Comparison of ENCODE assay signal across 21 mouse cellular contexts in the genomic region with DNA sequence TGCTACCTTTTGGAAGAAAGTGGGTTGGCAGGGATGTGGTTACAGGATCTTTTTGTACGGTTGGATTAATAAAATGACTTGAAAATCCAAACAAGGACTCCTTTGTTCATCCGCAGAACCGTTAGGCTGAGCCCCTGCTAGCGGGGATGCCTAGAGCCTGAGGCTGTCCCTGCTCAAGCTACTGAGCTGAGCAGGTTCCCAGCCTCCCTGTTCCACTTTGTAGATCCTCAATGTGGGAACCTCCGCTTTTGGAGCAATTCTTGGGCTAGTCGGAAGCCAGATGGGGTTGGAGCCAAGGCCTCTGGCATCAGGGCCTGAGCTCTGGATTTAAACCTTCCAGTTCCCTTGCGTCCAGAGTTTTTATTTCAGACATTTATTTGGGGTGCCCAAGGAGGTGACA. TPM values are rescaled to one million over a fixed set of nuclear protein-coding genes. Genes with fewer than 3 reads are reported as not detected.
A peak's percentile ranks its signal among the peaks of the same experiment; 100 is the strongest.
DNase-seq lines count a peak whose midpoint lies in the region; ATAC-seq and TF ChIP-seq lines count a peak whose summit lies in the region.
"Had no signal": no experiment of that assay in that cellular context is flagged by ENCODE, and none has a peak within 500 bp of the region (broad histone marks: within the 10 kb centered on the region; RNA-seq: fewer than 3 reads in every experiment).

No protein-coding gene starts in this region.

- ATAC-seq in embryonic facial prominence, embryonic 13.5 days (ENCODE audit: insufficient number of reproducible peaks, insufficient read depth, low FRiP score, low TSS enrichment, low read depth): no peak
- no peak for ATAC-seq in limb, embryonic 12.5 days (ENCODE audit: insufficient number of reproducible peaks, insufficient read depth, low FRiP score, low TSS enrichment, low read depth)
- ATAC-seq in cerebellum, adult (ENCODE audit: insufficient number of reproducible peaks, low FRiP score, low TSS enrichment): no peak
- ATAC-seq: CD4-positive, CD25-positive, alpha-beta regulatory T cell, adult 4 months; liver, postnatal 0 days; midbrain, embryonic 16.5 days; Patski had no signal

- H3K27me3 ChIP-seq in embryonic facial prominence, embryonic 13.5 days: no peaks in the 10 kb centered on the region
- no peaks in the 10 kb centered on the region for H3K27me3 ChIP-seq in limb, embryonic 12.5 days
- H3K27me3 ChIP-seq: heart, embryonic 15.5 days; neural tube, embryonic 13.5 days; Patski had no signal

- peak overlapping the region; percentile 4; the same call in 1 of the 2 replicates for H3K9ac ChIP-seq in ES-E14 (ENCODE audit: insufficient read depth, low read depth, low read length, poor library complexity, severe bottlenecking)
- no peak overlapping the region for H3K9ac ChIP-seq in embryonic facial prominence, embryonic 13.5 days
- H3K9ac ChIP-seq in limb, embryonic 12.5 days (replicated peaks): no peak overlapping the region
- H3K9ac ChIP-seq: heart, embryonic 15.5 days; liver, postnatal 0 days; neural tube, embryonic 13.5 days had no signal

- peak overlapping the region in 1 of 2 experiments; percentile 11; a peak in 1 of 4 replicates for H3K4me3 ChIP-seq in ES-E14 (ENCODE audit: insufficient read depth in 1 of 2, low read depth in 1 of 2, low read length in 2 of 2, poor library complexity in 1 of 2, severe bottlenecking in 1 of 2)
- H3K4me3 ChIP-seq in embryonic facial prominence, embryonic 13.5 days: no peak overlapping the region
- H3K4me3 ChIP-seq in limb, embryonic 12.5 days (replicated peaks): no peak overlapping the region
- H3K4me3 ChIP-seq: heart, embryonic 15.5 days; neural tube, embryonic 13.5 days had no signal

- no peak overlapping the region for H3K4me2 ChIP-seq in embryonic facial prominence, embryonic 13.5 days
- no peak overlapping the region for H3K4me2 ChIP-seq in limb, embryonic 12.5 days
- H3K4me2 ChIP-seq: heart, embryonic 15.5 days; hindbrain, embryonic 14.5 days; neural tube, embryonic 13.5 days had no signal

- intact Hi-C loops in left cerebral cortex, postnatal 4 days (cut with DNase I): no loop called here

- peaks cover 15% of the 10 kb centered on the region for H3K36me3 ChIP-seq in ES-E14 (ENCODE audit: control insufficient read depth, insufficient read depth, low read length, poor library complexity, severe bottlenecking)
- H3K36me3 ChIP-seq in embryonic facial prominence, embryonic 13.5 days: peaks cover 36% of the 10 kb centered on the region
- H3K36me3 ChIP-seq in limb, embryonic 12.5 days: peaks cover 33% of the 10 kb centered on the region

- H3K27ac ChIP-seq in ES-E14 (ENCODE audit: insufficient read depth, low read depth, low read length, poor library complexity, severe bottlenecking): no peak overlapping the region
- peak overlapping the region; percentile 51; the same call in 1 of the 2 replicates for H3K27ac ChIP-seq in embryonic facial prominence, embryonic 13.5 days
- H3K27ac ChIP-seq in limb, embryonic 12.5 days: peak overlapping the region; percentile 26
- H3K27ac ChIP-seq: heart, embryonic 15.5 days; hindbrain, embryonic 14.5 days; stomach, postnatal 0 days had no signal

- no peaks in the 10 kb centered on the region for H3K9me3 ChIP-seq in ES-E14 (ENCODE audit: control insufficient read depth, insufficient read depth, low read depth, low read length)
- H3K9me3 ChIP-seq in embryonic facial prominence, embryonic 13.5 days: no peaks in the 10 kb centered on the region
- no peaks in the 10 kb centered on the region for H3K9me3 ChIP-seq in limb, embryonic 12.5 days
- H3K9me3 ChIP-seq: heart, embryonic 15.5 days; neural tube, embryonic 13.5 days had no signal

- WGBS in embryonic facial prominence, embryonic 13.5 days: 50% methylated on average over 7 of the region's 7 CpGs
- 77% methylated on average over 7 of the region's 7 CpGs for WGBS in limb, embryonic 12.5 days

- in situ Hi-C loops in ES-E14 (cut with MboI; ENCODE audit: low sequenced_read_pairs in 2 of 2, unreplicated experiment in 2 of 2): no loop called here

- H3K4me1 ChIP-seq in ES-E14 (ENCODE audit: control insufficient read depth in 2 of 2, insufficient read depth in 2 of 2, low read length in 2 of 2, poor library complexity in 1 of 2): peaks cover 3 to 27% of the 10 kb centered on the region in 2 experiments; a peak in 2 of 4 replicates
- H3K4me1 ChIP-seq in embryonic facial prominence, embryonic 13.5 days: peaks cover 36% of the 10 kb centered on the region
- peaks cover 22% of the 10 kb centered on the region for H3K4me1 ChIP-seq in limb, embryonic 12.5 days (replicated peaks)

- DNase-seq in layer of hippocampus, postnatal 10 days (ENCODE audit: low spot score in 2 of 2): peak; percentile 32 to 50
- no peak for DNase-seq in layer of hippocampus, adult 9-11 months
- no peak for DNase-seq in ES-E14 (ENCODE audit: low read depth, low spot score)
- no peak for DNase-seq in left cerebral cortex, postnatal 4 days
- DNase-seq: cerebellum, adult 11-12 months; kidney, adult 11 months; kidney, postnatal 10 days; liver, postnatal 0 days; lung, postnatal 4 days; spleen, adult 18-20 months; thymus, postnatal 36 days had no signal

TF ChIP-seq in ES-E14, 5 proteins besides CTCF, POLR2A, EP300 and RAD21:
- TF ChIP-seq ZC3H11A (IDR thresholded peaks at IDR 0.05; ENCODE audit: borderline replicate concordance, low read depth, low read length) (no peak), MAFK (IDR thresholded peaks at IDR 0.05; ENCODE audit: insufficient read depth, low read depth, low read length) (no peak), HCFC1 (IDR thresholded peaks at IDR 0.05; ENCODE audit: borderline replicate concordance, insufficient read depth, low read length) (no peak), ZNF384 (IDR thresholded peaks at IDR 0.05; ENCODE audit: low read depth, low read length) (no peak), CHD2 (IDR thresholded peaks at IDR 0.05; ENCODE audit: low read depth, low read length) (no peak)

RNA-seq across cellular contexts. Expression of a gene that starts 1.5 kb away (rescaled TPM):
- 10 to 100 TPM; 43.3 to 45.2 TPM for total RNA-seq in layer of hippocampus, postnatal 10 days (2021)
- total RNA-seq in ES-E14 (2012; rRNA removed): 19.3 and 20.8 TPM in 2 replicates
- 25.2 and 27.7 TPM in 2 replicates for polyA plus RNA-seq in embryonic facial prominence, embryonic 13.5 days (2015; fragmentation: Nextera tagmentation; extraction: Ambion mirVana)
- polyA plus RNA-seq in limb, embryonic 12.5 days (2016; fragmentation: Nextera tagmentation; extraction: Ambion mirVana): 27.4 and 28.5 TPM in 2 replicates
- total RNA-seq in left cerebral cortex, postnatal 4 days (2021): 10 to 100 TPM; 17.1 to 17.5 TPM

RNA-seq across cellular contexts. Expression of a gene that starts 5.0 kb away (rescaled TPM):
- 10 to 100 TPM; 48.5 to 52.3 TPM for total RNA-seq in layer of hippocampus, postnatal 10 days (2021)
- 39.2 and 50.3 TPM in 2 replicates for total RNA-seq in ES-E14 (2012; rRNA removed)
- polyA plus RNA-seq in embryonic facial prominence, embryonic 13.5 days (2015; fragmentation: Nextera tagmentation; extraction: Ambion mirVana): 47.8 and 50.5 TPM in 2 replicates
- 62.4 and 64.0 TPM in 2 replicates for polyA plus RNA-seq in limb, embryonic 12.5 days (2016; fragmentation: Nextera tagmentation; extraction: Ambion mirVana)
- total RNA-seq in left cerebral cortex, postnatal 4 days (2021): 10 to 100 TPM; 53.3 to 60.2 TPM

RNA-seq across cellular contexts. Expression of a gene that starts 16.8 kb away (rescaled TPM):
- total RNA-seq in layer of hippocampus, postnatal 10 days (2021): 10 to 100 TPM; 14.7 to 15.1 TPM
- 66.9 and 72.0 TPM in 2 replicates for total RNA-seq in ES-E14 (2012; rRNA removed)
- polyA plus RNA-seq in embryonic facial prominence, embryonic 13.5 days (2015; fragmentation: Nextera tagmentation; extraction: Ambion mirVana): 91.4 and 93.3 TPM in 2 replicates
- polyA plus RNA-seq in limb, embryonic 12.5 days (2016; fragmentation: Nextera tagmentation; extraction: Ambion mirVana): 84.4 and 90.9 TPM in 2 replicates
- 10 to 100 TPM; 13.8 to 14.5 TPM for total RNA-seq in left cerebral cortex, postnatal 4 days (2021)

RNA-seq across cellular contexts. Expression of a gene that starts 16.9 kb away (rescaled TPM):
- total RNA-seq in layer of hippocampus, postnatal 10 days (2021): 10 to 100 TPM in 1 of 2 experiments, 1 to 10 TPM in 1; 9.8 to 10.9 TPM
- total RNA-seq in ES-E14 (2012; rRNA removed): 162 and 190 TPM in 2 replicates
- 513 and 525 TPM in 2 replicates for polyA plus RNA-seq in embryonic facial prominence, embryonic 13.5 days (2015; fragmentation: Nextera tagmentation; extraction: Ambion mirVana)
- polyA plus RNA-seq in limb, embryonic 12.5 days (2016; fragmentation: Nextera tagmentation; extraction: Ambion mirVana): 585 and 619 TPM in 2 replicates
- 10 to 100 TPM; 19.6 to 22.3 TPM for total RNA-seq in left cerebral cortex, postnatal 4 days (2021)

RNA-seq across cellular contexts. Expression of a gene that starts 19.3 kb away (rescaled TPM):
- 10 to 100 TPM; 44.0 to 46.9 TPM for total RNA-seq in layer of hippocampus, postnatal 10 days (2021)
- total RNA-seq in ES-E14 (2012; rRNA removed): 35.0 and 38.6 TPM in 2 replicates
- polyA plus RNA-seq in embryonic facial prominence, embryonic 13.5 days (2015; fragmentation: Nextera tagmentation; extraction: Ambion mirVana): 49.3 and 57.5 TPM in 2 replicates
- 53.4 and 55.1 TPM in 2 replicates for polyA plus RNA-seq in limb, embryonic 12.5 days (2016; fragmentation: Nextera tagmentation; extraction: Ambion mirVana)
- 10 to 100 TPM; 43.7 to 53.4 TPM for total RNA-seq in left cerebral cortex, postnatal 4 days (2021)

Comparison
In these comparisons a context has a peak if more than half of its experiments do, and no peak if none do; other contexts are left out.
1. DNase-seq: peak in layer of hippocampus, postnatal 10 days (2 of 2); none in layer of hippocampus, adult 9-11 months (single experiment), ES-E14 (single experiment) and left cerebral cortex, postnatal 4 days (single experiment).